Mouse (Mus musculus) cortical plate, adult 2 months (tissue): ENCODE measurements around the gene Hoxd11. TPM values are rescaled to one million over a fixed set of nuclear protein-coding genes. Genes with fewer than 3 reads are reported as not detected.

Source experiments
- H3K27ac ChIP-seq: fragments of 200-500 bp; 2 replicates; pipeline ENCODE4 v1.5.1; 2012; ENCODE audit warnings: low read length, control low read depth, inconsistent platforms; ENCODE audit not compliant: insufficient read depth
- H3K4me1 ChIP-seq: fragments of 200-500 bp; 2 replicates; pipeline ENCODE4 v1.6.1; 2011; ENCODE audit warnings: low read length; ENCODE audit not compliant: control insufficient read depth, insufficient read depth
- H3K4me3 ChIP-seq: fragments of 200-500 bp; 2 replicates; pipeline ENCODE4 v1.5.1; 2011; ENCODE audit warnings: mild to moderate bottlenecking, low read length, control low read depth; ENCODE audit not compliant: insufficient read depth
- CTCF ChIP-seq: fragments of 200-500 bp; IDR thresholded peaks from 2 replicates; pipeline ENCODE4 v1.5.1; 2011; ENCODE audit warnings: mild to moderate bottlenecking, control low read depth, low read length; ENCODE audit not compliant: insufficient read depth; ENCODE audit errors: extremely low read depth
- POLR2A ChIP-seq: fragments of 200-500 bp; IDR thresholded peaks from 2 replicates; pipeline ENCODE4 v1.6.1; 2011; ENCODE audit warnings: mild to moderate bottlenecking, low read length, control low read depth; ENCODE audit not compliant: insufficient read depth; ENCODE audit errors: extremely low read depth
- polyA plus RNA-seq: library from polyadenylated mRNA; depleted of rRNA; stranded (reverse); fragments of >200 nt; gene quantifications from 2 replicates; pipeline ENCODE4 v1.2.3, GENCODE M21; 2012

Hoxd11 gene
- polyA plus RNA-seq, 1 experiment, result not detected

- Histone ChIP-seq H3K4me3 (no peak overlapping the region), H3K27ac (no peak overlapping the region), H3K4me1 (no peaks in the 10 kb centered on the region)
- TF ChIP-seq POLR2A (no peak), CTCF (peak; percentile 84)
Observed at GRCm38 (mm10) chr2:74701949-74702819, 22.8 kb downstream of the Hoxd11 start.

GRCm38 (mm10) chr2:74702820-74703219 is 23.5 kb downstream of the Hoxd11 start:
- H3K27ac ChIP-seq, result no peak overlapping the region
- H3K4me3 ChIP-seq, result no peak overlapping the region
- TF ChIP-seq CTCF, result no peak
- no peak for TF ChIP-seq POLR2A
- no peaks in the 10 kb centered on the region for H3K4me1 ChIP-seq

GRCm38 (mm10) chr2:74703317-74703716 is 24.0 kb downstream of the Hoxd11 start:
- TF ChIP-seq POLR2A (no peak), CTCF (no peak)
- Histone ChIP-seq H3K27ac (no peak overlapping the region), H3K4me3 (no peak overlapping the region), H3K4me1 (no peaks in the 10 kb centered on the region)

GRCm38 (mm10) chr2:74703720-74704392 is 24.5 kb downstream of the Hoxd11 start:
- Histone ChIP-seq H3K4me1 (no peaks in the 10 kb centered on the region), H3K4me3 (no peak overlapping the region), H3K27ac (no peak overlapping the region)
- TF ChIP-seq POLR2A, result no peak
- no peak for TF ChIP-seq CTCF

GRCm38 (mm10) chr2:74704393-74704998 is 25.1 kb downstream of the Hoxd11 start, which contains the start of gene Hoxd8:
Hoxd8 (plus strand) TSS chr2:74704615.
- TF ChIP-seq POLR2A (no peak), CTCF (no peak)
- H3K27ac ChIP-seq, result no peak within 1 kb of the TSS
- no peaks in the 10 kb centered on the region for H3K4me1 ChIP-seq
- H3K4me3 ChIP-seq, result no peak within 1 kb of the TSS

GRCm38 (mm10) chr2:74704999-74705466 is 25.7 kb downstream of the Hoxd11 start:
- TF ChIP-seq CTCF (no peak), POLR2A (no peak)
- no peak overlapping the region for H3K27ac ChIP-seq
- no peaks in the 10 kb centered on the region for H3K4me1 ChIP-seq
- H3K4me3 ChIP-seq, result no peak overlapping the region

- H3K4me3 ChIP-seq, result no peak overlapping the region
- no peaks in the 10 kb centered on the region for H3K4me1 ChIP-seq
- no peak overlapping the region for H3K27ac ChIP-seq
- TF ChIP-seq POLR2A, result no peak
- no peak for TF ChIP-seq CTCF
Observed at GRCm38 (mm10) chr2:74705467-74706089, 26.2 kb downstream of the Hoxd11 start.

- Histone ChIP-seq H3K4me1 (no peaks in the 10 kb centered on the region), H3K27ac (no peak overlapping the region), H3K4me3 (no peak overlapping the region)
- TF ChIP-seq POLR2A (no peak), CTCF (no peak)
Observed at GRCm38 (mm10) chr2:74706393-74706960, 27.1 kb downstream of the Hoxd11 start.

GRCm38 (mm10) chr2:74707599-74707998 is 28.2 kb downstream of the Hoxd11 start:
- TF ChIP-seq CTCF, result no peak
- TF ChIP-seq POLR2A, result no peak
- Histone ChIP-seq H3K4me3 (no peak overlapping the region), H3K4me1 (no peaks in the 10 kb centered on the region), H3K27ac (no peak overlapping the region)
